Mouse (Mus musculus) adrenal gland, adult 18-20 months (tissue): ENCODE data around the gene Adh6b. TPM values are rescaled to one million over a fixed set of nuclear protein-coding genes. Genes with fewer than 3 reads are reported as not detected.
"Not testable (repeated sequence)": the region's sequence is repeated elsewhere in the genome, so short reads cannot be mapped to it uniquely, and the experiment has no call there.

Experiments
- DNase-seq, 2 experiments: peaks; one replicate each; pipeline ENCODE4 v3.0.0; 2021 to 2022; ENCODE audit warnings: low spot score in 2 of 2
- total RNA-seq, 2 experiments: library from RNA; stranded (reverse); gene quantifications; 1 replicate in 1 of 2; 2 replicates in 1 of 2; pipeline ENCODE4 v1.2.3; 2021

Adh6b gene
- total RNA-seq, 2 experiments from 2014 or later, result 0.58 TPM; not detected in 1

- no peak for DNase-seq
Observed at GRCm38 (mm10) chr3:138358856-138359255, 17.3 kb downstream of the Adh6b start.

DNA sequence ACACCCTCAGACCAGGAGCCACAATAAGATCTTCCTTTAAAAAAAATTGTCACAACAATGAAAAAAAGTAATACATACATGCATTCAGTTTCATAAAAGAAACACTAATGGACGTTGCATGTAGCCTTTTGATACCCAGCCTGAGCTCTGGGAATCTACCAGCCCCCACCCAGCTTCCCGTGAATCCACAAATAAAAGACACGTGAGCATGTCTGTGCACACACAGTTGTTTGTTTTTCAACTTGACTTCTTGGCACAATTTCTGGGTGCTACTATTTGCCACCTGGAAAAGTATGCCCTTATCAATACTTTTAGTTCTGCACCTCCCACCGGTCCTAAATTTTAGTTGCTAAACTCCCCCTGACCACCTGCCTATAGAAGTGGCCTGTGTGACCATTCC lies 19.1 kb downstream of the Adh6b start:
- DNase-seq, result no peak

DNA sequence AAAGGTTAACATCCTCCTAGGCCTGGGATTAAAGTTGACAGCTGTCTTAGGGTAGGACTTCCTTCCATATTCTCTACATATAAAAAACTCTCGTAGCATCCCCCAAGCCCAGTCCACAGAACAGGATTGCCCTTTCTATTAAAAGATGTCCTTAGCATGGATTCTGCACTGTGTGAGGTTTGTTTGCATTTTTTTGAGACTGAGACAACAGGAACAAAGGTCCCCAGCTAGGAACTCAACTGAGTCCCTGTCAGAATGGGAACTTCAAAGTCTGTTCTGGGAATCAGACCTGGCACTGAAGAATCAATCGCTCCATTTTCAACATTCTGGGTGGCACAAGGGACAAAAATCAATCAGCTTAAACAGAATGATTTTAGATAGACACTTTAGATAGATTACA lies 21.3 kb downstream of the Adh6b start:
- no peak for DNase-seq

DNA sequence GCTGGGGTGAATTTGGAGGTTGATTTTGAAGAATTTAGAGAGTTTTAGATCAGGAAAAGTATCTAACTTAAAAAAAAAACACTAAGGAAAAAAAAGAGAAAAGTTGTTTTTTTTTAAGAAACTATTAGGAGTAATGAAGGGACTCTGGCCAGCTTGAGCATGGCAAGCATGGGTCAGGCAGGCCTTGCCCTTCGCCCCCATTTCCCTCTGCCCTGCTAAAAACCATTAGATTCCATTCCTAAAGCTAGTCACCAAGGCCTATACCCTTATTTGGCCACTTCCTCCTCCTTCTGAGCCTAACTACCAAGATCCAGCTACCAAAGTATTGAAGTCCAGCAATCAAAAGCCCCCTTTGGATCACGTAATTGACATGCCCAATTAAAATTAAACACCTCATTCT lies 24.6 kb downstream of the Adh6b start:
- DNase-seq, result no peak

DNA sequence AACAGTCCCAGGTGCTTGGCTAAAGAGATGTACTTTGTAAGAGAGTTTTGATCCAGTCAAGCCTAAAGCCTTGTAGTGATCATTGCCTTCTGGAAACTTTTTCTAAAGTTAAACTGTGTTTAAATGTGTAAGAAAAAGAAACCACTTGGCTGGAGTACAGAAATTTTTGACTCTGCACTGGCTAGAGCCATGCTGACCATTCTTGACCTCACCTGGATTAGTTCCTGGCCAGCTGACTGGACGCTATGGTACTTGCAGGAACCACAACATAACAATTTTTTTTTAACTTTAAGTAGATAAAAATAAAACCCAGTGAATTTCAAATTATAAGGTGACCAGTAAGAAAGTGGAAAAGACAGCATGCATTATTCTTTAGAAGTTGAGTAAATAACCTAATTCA lies 28.0 kb downstream of the Adh6b start:
- no peak for DNase-seq

DNA sequence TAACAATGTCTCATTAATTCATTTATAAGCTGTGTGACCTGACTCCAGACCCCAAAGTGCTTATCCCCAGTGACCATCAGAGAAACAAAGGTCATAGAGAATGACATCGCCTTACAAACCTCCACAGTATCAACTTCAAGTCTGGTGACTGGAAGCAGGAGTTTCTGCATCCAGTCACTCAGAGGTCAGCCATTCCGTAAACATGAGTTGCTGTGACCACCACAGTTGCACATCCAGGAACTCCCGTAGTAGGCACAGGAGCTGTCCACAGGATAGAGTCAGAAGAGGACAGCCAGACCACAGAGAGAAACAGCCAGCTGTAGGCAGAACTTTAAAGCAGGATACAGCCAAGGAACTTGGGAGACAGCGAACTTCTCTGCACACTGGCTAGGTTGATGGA lies 28.7 kb downstream of the Adh6b start:
- not testable (repeated sequence) for DNase-seq

GRCm38 (mm10) chr3:138373920-138374319 lies 32.3 kb downstream of the Adh6b start:
- DNase-seq, result no peak

- no peak for DNase-seq
Observed at GRCm38 (mm10) chr3:138375148-138375547, 33.6 kb downstream of the Adh6b start.

DNA sequence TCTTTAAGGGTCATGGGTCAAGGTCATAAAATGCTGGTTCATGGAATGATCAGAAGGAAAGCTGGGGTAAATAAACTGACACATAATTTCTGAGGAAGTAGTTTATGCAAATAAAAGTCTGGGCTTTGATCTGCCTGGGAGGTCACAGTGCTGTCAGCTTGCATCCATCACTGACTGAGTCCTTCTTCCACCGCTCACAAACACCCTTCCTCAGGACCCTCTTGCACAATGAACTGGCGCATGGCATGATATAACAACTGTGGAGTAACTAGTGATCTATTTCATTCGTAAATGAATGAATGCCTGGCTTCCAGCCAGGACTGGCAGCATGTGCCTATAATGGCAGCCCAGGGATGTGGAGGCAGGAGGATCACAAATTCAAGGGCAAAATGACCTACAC lies 39.6 kb downstream of the Adh6b start:
- DNase-seq, result no peak

- DNase-seq, result no peak
Observed at GRCm38 (mm10) chr3:138387155-138387554, 45.6 kb downstream of the Adh6b start.

DNA sequence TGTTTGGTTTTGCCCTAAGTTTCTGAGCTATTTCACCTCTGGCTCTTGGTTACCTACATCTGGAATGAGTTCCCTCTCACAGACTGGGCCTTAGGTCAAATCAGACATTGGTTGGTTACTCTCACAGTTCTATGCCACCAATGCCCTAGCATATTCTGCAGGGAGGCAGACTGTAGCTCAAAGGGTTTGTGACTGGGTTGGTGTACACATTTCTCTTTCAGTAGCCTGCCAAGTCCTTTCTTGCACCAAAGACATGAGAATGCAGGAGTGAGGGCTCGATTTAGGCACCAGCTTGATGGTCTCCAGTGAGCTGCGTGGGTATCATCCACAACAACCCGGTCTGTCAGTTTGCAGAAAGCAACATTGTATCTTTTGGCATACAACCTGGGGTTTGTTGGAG lies 63.3 kb downstream of the Adh6b start:
- DNase-seq, result no peak

DNA sequence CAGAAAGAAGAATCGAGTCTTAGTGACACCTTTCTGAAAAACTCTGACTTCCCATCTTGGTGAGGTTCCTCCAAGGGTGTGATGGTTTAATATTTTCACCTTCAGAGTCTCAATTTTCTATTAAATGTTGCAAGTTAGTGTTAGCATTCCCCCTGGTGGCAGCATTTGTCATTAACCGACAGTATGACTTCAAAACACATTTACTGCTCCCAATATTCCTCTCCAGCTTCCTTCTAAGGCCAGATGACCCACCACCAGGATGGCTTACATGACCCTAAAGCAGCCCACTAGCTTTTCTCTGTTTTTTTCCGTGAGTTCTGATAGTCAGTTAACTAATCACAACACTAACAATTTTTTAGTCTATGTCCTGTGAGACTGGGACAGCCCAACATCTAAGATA lies 63.8 kb downstream of the Adh6b start:
- DNase-seq, result peak; percentile 36 to 45

DNA sequence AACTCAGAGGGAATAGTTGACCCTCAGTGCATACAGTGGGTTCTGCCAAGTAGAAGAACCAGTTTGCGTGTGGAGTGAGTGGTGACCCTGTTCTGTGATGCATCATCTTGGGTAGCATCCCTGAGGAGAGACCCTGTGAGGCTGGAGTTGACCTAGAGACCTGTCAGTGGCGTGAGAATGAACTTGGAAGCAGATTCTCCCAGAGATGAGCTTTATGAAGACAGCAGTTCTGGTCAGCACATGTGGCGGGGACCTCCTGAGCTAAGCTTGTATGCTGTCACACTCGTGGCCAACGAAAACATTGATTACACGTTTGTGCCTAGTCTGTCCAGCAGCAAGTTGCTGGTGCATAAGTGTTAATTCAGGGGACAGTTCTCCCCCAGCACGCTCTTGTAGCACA lies 64.3 kb downstream of the Adh6b start:
- no peak for DNase-seq

DNA sequence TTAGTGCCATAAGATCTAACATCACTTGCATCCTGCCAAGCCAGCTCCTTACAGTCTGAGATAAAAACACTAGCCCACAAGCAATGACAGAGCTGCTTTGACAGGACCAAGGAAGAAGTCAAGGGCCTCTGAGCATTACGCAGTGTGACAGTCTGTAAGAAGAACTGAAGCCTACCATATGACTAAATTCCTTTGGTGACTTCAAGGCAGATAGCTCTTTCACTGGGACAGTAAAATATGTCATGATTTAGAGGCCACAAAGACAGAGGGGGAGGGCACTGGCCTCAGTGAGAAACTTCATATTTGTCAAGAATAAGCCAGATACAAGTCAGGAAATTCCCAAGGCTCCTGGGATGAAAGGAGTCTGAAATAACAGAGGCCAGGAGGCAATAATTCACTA lies 66.3 kb downstream of the Adh6b start:
- DNase-seq, result no peak

Other genes starting within 250 kb of the Adh6b start
- gene Trmt10a, start 198.3 kb upstream of the Adh6b start, total RNA-seq, result 10 to 100 TPM in 1 of 2 experiments, 1 to 10 TPM in 1; 7.6 to 10.8 TPM
- 10 to 100 TPM in 1 of 2 experiments, 1 to 10 TPM in 1; 3.7 to 10.4 TPM for gene Mttp, start 196.8 kb upstream of the Adh6b start, total RNA-seq
- gene 4930579F01Rik, start 147.9 kb upstream of the Adh6b start, total RNA-seq, result not detected
- 100 to 1,000 TPM in 1 of 2 experiments, 1 to 10 TPM in 1; 2.8 to 129 TPM for gene Adh7, start 124.0 kb upstream of the Adh6b start, total RNA-seq
- 1,000 to 10,000 TPM in 1 of 2 experiments, 100 to 1,000 TPM in 1; 384 to 6,834 TPM for gene Adh1, start 80.8 kb upstream of the Adh6b start, total RNA-seq
- not detected for gene Adh6a, start 28.5 kb upstream of the Adh6b start, total RNA-seq
- gene Adh4, start 73.7 kb downstream of the Adh6b start, total RNA-seq, result 1 to 10 TPM in 1 of 2 experiments, under 1 TPM in 1; 0.80 to 2.3 TPM
- gene Adh5, start 101.3 kb downstream of the Adh6b start, total RNA-seq, result 100 to 1,000 TPM; 139 to 209 TPM
- 10 to 100 TPM; 51.9 to 61.6 TPM for gene Metap1, start 147.7 kb downstream of the Adh6b start, total RNA-seq
- 100 to 1,000 TPM; 202 to 217 TPM for gene Eif4e, start 184.4 kb downstream of the Adh6b start, total RNA-seq